Mouse (Mus musculus): ENCODE measurements at regions not wholly inside any gene's neighbourhood (a gene's known extent, or its start where the extent isn't known, plus 50 kb on each side); places are given as distances from the start of the nearest gene placed in this dataset.

DNA sequence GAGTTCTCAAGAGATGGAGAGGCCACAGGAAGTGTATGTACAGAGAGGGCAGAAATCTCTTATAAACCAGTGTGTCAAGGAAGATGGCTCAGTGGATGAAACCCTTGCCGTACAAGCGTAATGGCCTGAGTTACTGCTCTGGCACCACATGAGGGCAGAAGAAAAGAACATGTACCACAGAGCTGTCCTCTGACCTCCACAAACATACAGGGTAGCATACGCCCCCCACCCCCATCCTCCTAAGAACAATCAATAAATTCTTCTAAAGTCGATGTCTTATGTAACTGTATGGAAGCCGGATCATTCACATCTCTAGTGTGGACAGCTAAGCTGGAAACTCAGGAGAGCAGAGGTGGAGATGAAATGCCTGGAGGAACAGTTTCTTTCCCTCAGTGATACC, 227.9 kb upstream of the Gpc5 start:
- no peak for DNase-seq (ENCODE audit: low spot score)

DNA sequence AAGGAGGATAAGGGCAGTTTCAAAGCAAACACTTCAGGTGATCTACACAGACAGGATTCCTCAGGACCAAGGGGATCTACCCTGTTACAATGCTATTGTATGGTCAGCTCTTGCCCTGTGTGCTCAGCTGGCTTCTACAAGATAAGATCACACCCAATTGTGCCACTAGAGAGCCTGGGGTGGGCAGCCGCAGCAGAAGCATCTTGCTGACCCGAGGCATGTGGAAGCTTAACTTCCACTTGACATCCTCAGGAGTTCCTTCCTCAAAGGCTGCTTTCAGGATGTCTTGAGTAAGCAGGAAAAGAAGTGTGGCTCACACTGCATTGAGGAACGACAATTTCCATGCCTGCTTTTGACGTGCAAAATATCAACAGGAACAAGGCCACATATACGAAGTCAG, 222.8 kb upstream of the Gpc5 start:
- no peak for DNase-seq (ENCODE audit: low spot score)

DNA sequence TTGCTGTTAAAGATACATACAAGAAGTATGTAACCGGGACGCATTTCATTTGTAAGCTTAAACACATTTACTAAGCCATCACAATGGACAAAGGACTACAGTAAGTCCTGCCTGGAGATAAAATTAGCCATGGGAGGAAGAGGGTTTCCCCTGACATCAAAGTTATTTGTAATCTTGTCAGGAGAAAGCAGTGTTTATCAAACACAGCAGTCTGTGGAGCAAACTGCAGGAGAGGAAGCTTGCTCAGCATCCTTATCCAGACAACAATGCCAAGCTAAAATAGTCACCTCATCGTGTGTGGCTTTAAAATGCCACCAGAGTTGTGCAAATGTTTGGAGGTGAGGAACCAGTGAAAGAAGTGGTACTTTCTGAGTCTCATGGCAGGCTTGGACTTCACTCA, 216.9 kb upstream of the Gpc5 start:
- peak; percentile 2 for DNase-seq (ENCODE audit: low spot score)

DNA sequence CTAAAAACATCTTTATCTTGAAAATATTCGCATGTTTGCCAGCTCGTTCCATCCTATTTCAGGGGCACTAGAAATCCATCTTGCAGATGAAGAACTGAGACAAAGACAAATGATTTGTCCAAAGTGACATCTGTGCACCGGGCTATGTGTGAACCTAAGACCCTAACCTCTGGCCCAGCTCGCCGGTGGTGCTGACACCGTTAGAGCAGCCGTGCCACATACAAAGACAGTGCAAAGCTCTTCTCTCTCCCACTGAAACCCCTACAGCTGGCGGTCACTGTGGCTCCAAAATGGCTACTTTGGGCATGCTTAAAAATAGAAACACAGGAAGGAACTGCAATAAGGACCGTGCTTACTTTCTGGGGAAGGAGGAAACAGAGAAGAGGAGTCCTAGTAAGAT, 215.6 kb upstream of the Gpc5 start:
- no peak for DNase-seq (ENCODE audit: low spot score)

DNA sequence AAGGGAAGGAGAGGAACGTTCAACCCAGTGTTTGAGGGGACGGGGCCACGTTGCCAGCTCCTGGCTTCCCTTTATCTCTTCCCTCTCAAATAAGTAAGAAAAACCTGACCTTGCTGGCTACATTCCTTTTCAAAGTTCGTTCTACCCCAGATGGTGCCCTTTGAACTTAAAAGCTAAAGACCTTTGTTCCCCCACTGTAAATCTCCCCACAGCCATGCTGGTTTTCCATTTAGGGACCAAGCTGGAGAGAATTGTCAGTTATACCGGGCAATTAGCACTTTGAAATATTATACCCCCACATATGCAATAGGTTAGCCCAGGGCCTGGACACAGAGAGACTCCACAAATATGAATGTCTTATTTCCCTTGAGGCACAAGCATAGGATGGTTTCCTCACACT, 214.5 kb upstream of the Gpc5 start:
- no peak for DNase-seq (ENCODE audit: low spot score)

DNA sequence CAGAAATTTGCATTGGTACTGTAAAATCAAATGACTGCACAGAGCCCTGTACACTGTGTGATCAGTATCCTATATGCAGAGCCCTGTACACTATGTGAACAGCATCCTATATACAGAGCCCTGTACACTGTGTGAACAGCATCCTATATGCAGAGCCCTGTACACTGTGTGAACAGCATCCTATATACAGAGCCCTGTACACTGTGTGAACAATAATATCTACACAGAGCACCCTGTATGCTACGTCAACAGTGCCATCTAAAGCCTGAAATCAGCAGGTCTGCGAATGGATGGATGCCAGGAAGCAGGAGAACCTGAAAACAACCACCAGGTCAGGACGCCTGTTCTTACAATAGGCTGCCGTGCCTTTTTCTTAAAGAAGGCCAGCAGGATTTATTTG, 211.7 kb upstream of the Gpc5 start:
- DNase-seq (ENCODE audit: low spot score) = no peak

DNA sequence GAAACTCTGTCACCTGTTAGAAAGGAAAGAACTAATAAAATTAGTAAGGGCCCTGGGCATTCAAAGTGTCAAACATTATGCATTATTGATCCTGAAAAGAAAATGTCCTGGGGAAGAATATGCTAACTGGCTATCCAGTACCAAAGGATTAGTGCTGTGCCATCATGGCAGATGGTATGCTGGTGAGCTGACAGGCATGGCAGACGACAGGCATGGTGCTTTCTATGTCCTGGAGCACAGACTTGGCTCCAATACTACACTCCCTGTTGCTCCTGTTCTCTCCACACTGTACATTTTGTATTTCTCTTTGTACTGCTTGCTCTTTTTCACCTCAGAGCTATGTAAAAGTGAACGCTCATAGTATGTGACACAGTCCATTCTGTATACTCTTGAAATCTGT, 187.9 kb upstream of the Gpc5 start:
- DNase-seq (ENCODE audit: low spot score) = no peak

DNA sequence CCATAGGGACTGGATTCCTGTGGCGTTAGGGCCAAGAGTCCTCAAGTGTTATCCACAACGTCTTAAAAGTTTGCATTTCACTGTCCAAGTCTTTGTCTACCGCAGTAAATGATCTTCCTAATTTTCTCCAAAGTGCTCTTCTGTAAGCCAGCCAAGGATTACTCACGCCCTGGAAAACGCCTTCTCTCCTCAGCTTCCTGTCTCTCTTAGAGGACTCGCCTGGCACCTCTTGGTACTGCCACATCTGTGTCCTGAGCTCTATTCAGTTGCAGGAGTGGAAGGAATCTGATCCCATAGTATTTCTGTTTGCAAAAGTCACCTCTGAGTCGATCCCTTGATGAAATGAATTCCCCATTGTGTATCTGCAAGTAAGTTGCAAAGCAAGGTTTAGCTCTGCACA, 179.7 kb upstream of the Gpc5 start:
- no peak for DNase-seq (ENCODE audit: low spot score)

DNA sequence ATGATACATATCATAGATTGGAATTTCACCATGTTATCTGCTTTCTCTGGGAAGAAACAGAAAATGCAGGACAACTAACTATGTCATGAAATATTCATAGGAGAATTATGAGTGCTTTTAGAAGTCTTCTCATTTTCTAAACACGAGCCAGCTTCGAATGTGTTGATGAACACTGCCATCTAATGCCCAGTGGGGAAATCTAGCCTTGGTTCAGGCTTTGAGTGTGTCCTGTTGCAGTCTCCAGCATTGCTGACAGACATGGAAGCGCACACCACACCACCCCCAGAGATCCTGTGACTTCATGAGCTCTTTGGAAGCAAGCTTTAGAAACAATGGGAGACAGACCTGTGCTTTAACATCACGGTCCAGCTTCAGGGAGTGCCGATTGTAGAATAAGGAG, 178.8 kb upstream of the Gpc5 start:
- DNase-seq (ENCODE audit: low spot score) = peak; percentile 22

DNA sequence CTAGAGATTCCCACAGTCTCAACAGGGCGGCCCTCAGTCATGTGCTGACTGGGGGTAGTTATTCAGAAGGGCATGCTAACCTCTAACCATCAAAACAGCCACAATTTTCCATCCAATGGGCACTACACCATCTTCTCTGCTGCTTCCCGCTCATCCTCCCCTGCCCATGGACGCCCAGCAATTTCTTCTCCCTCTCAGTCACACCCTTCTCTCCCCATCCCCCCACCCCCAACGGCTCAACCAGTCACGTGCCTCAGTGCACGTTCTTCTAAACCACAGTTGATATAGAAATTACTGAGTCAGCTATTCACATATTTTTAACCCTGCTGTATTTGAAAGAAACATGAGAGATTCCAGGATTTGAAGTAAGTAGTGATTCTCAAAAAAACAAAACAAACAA, 146.3 kb upstream of the Gpc5 start:
- DNase-seq (ENCODE audit: low spot score) = no peak

DNA sequence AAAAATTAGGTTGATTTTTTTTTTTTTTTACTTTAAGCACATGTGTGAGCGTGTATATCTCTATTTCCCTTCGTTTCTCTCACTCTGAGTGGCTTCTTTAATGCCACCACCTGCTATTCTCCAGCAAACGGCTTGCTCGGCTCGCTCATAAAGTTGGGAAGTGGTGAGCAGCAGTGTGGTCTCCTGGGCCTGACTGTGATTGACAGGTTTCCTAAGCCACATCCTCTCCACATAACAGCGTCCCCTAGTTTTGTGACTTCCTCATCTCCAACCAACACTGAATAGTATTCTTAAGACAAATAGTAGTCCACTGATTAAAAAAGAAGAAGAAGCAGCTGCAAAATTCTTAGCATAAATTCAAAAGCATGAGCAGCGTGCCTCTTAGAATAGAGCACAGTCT, 145.7 kb upstream of the Gpc5 start:
- no peak for DNase-seq (ENCODE audit: low spot score)

DNA sequence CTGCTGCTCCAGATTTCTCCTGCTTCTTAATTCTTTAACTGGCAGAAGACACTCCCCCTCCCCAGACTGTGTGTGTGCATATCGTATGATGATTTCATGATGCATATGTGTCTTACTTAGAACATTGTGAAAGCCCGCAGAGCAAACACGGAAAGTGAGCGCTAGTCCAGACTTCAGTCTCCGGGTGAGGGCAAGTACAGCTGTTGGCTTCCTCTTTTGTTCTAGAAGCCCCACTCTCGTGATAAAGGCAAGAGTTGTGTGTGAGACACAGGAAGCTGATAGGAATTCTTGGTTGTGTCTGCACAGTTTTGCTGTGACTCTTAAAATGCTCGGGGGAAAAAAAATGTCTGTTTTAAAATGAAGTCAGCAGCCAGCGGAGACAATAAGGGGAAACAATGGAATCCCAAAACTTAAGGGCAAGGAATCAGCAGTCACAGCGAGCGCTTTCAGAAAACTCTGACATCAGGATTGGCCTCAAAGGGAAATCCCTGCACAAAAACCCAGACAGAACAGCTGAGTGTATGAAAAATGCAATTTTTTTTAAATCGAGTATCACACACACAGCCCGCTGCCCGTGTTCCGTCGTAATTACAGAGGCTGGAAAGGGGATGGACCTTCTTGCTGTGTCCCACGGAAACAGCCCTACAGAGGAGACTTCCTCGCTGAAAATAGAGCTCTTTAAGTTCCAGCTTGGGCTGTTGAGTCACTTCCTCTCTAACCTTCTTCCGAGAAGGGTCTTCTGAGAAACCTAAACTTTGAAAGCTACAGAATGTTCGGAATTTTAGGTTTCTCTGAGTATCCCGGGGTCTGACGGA, 143.5 kb upstream of the Gpc5 start:
- DNase-seq (ENCODE audit: low spot score) = peak; percentile 5

DNA sequence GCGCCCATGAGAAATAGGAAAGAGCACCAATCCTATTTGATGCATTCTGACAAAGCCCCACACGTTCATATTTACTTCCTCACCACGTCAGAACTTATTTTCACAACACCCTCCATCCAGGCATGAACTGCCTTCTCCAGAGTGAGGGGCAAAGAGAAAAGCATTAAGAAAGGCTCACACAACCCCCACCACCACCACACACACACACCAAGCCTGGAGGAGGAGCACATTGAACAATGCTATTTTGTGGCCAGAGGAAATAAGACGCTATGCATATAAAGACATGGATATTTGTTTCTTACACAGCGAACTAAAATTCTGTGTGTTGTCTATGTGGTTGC, 142.9 kb upstream of the Gpc5 start:
- DNase-seq (ENCODE audit: low spot score) = no peak

DNA sequence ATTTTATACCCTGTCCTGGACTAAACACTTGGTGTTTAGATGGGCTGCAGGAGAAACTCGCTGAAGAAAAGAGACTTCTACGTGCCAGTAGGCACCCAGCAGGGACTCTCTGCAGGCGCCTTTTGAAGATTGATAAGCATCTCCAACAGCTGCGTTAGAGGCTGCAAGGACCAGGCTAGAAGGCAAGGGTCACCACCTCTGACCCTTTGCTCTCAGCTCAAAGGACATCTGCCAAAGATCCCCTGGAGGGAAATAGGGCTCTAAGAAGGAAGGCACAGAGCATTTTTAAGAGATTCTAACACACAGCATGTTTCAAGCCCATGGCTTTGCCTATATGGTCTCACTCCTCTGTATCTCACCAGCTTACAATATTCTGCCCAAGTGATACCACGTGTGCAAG, 139.7 kb upstream of the Gpc5 start:
- no peak for DNase-seq (ENCODE audit: low spot score)

DNA sequence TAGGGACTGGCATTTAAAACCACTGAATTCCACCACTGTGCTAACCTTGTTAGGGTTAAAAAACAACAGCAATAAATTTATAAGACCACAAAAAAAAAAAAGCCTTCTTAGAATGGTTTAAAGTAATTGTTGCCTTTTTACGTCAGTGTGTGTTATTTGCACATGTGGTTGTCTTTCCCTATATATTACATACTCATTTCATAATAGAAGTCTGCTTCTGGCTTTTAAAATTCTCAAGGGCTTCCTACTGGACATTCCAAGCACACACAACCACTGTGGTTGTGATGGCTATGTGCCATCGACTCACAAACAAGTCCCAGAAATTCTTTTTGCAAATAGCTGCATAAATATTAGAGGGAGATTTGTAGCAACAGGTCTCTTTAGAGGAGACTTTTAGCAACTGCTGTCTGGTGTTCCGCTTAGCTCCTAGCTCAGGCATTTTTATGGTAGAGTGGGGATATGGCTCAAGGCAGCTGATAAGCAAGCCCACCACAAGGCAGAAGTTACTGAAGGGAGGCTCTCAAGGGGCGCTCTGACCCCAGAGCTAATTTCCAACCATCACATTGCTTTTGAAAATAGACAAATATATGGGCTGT, 138.8 kb upstream of the Gpc5 start:
- DNase-seq (ENCODE audit: low spot score) = no peak

DNA sequence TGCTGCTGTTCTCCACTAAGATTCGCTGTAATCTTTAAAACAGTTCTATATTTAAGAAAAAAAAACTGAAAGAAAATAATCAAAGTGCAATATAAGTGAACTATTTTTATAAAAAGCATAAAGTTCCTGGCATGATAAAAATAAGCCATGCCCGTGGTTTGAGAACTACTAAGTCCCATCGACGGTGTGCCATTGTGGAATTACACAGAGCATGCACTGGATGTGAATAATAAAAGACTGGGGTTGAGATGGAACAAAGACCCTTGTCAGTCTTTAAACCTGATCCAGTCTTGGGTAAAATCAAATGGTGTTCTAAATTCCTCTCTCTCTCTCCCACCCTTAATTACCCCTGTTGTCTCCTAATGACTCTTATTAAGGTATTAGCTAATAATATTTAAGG, 137.7 kb upstream of the Gpc5 start:
- DNase-seq (ENCODE audit: low spot score) = no peak

DNA sequence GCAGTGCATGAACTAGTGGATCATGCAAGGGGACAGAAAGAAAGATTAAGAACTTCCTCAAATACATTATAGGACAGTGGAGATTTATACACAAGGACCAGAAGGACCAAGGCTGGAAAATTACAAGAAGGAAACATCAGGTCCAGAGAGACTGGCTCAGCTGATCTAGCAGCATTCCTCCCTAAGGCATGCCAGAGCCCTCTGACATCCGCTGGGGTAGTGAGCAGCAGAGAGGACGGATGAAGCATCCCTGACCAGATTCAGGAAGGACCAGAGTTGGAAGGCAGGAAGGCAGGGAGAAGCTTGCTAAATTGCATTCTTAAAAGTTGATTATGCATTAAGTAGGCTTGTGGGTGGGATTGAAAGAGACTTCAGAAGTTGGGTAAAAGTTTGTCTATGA, 136.4 kb upstream of the Gpc5 start:
- no peak for DNase-seq (ENCODE audit: low spot score)

DNA sequence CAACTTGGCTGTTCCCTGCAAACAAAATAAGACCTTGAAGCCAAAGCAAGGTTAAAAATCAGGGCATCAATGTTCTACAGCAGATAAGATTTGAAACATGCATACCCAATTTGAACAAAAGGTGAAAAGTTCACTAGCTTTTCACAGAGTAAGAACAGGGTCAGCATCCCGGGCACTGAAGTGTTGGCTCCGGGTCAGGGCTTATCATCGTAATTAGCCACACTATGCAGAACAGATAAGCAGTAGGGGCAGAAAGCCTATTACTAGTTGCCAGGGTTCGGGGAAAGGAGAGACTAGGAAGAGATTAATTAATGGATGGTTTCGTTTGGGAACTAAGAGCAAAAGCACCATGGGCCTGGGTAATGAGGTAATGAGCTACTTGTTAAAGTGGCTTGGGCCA, 131.7 kb upstream of the Gpc5 start:
- DNase-seq (ENCODE audit: low spot score) = no peak

DNA sequence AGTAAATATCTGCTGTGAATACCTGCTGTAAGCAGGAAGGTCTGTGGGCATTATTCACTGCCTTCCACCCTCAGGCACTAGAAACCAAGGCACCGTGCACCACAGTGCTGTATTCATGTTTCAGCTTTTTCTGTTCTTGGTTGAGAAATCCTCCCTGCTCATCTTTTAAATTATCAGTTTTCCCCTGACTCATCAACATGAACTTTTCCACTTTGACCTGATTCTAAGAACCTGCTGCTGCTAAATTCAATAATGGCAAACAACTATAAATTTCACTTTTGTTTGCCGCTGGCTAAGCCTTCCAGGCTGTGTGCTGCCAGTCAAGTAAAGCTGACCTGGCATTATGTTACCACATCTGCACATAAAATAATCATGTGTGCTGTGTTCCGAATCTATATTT, 126.1 kb upstream of the Gpc5 start:
- DNase-seq (ENCODE audit: low spot score) = no peak

DNA sequence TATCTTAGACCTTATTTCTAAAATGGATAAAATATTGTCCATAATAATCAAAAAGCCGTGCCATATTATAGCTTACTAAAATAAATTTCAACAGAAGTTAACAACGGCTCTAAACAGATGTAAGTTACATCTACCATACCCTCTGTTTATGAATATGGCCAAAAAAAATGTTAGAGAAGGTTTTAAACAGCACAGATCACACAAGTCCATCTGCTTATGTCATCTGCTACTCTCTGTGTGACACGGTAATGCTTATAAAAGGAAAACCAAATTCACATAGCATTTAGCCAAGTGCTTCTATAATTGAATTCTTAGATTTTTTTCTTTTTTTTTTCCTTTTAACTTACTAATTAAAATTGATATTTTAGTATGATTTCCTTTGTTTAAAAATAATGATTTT, 123.0 kb upstream of the Gpc5 start:
- no peak for DNase-seq (ENCODE audit: low spot score)

DNA sequence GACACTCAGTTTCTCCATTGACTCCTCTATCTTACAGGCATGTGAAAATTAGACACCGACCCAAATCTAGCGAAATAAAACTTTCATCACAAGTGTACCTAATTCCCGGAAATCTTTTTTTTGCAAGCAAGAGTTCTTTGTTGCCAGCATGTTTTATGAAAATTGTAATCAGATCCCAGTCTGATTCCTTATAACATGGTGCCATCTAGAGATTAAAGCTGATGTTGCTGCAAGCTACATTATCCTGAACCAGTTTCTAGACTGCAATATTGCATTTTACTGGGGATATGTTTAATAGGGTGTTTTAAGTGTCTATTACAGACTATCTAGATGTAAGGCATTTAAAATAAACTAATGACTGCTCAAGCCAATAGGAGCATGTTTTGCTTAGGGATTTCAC, 110.9 kb upstream of the Gpc5 start:
- no peak for DNase-seq (ENCODE audit: low spot score)

DNA sequence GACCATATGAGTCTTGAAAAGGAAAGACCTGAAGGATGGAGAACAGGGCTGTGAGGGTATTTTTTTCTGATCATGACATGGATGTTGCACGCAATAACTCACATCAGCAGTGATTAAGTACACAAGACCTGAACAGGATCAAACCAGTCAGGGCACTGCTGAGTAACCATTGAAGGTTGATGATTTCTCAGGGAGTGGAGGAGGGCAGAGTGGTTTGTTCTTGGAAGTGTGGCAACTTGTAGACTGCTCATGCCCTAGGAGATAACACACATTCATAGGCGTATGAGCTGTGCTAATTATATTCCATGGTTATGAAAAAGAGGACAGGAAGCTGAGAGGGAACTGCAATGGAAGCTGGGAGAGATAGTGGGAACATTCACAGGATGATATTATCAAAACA, 88.8 kb upstream of the Gpc5 start:
- no peak for DNase-seq (ENCODE audit: low spot score)

DNA sequence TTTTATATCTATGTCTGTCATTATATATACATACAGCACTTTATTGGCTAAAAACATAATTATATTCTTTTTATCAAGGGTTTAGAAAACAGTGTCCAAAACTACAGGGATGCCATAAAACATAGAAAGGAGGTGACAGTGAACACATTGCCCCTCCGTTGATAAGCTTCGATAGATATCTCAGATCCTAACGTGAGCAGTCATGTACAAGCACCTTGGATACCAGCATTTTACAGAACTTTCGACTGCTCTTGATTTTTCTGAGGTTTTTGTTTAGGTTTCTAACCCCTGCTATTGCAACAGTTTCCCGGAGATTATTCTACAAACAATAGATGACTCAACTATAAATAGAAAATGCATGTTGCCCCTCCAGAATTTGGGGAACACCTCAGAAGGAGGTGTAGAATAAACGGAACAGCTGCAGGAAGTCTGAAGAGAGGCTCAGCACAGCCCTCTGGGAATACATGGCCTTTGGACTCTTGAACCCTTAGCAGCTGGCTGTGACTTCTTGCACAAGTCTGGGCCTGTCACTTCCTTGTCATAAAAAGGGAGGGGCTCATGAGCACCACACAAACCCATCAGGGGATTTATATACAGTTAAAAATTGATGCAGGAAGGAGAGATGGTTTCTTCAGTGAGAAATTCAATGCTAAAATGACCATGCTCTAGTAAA, 87.1 kb upstream of the Gpc5 start:
- DNase-seq (ENCODE audit: low spot score) = no peak

DNA sequence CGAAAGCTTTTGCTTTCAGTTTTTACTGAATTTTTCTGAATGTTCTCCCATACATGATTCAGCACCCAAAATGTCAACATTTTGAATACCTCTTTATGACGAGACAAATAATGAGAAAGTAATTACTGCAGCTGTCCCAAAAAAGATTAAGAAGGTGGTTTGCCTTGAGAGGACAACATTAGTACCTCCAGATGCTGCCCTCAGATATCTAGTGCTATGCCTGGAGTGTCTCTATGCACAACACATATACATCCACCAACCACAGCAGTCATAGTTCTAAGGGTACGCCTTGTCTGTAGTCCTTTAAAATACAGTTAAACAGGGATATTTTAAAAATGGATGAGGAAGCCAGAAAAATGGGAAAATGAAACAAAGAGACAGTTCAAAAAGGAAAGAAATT, 81.1 kb upstream of the Gpc5 start:
- no peak for DNase-seq (ENCODE audit: low spot score)

All from lung, postnatal 25 days (tissue).